Mouse (Mus musculus) CH12.LX (cell line): Measurements from ENCODE around the gene Slc22a20. TPM values are rescaled to one million over a fixed set of nuclear protein-coding genes. Genes with fewer than 3 reads are reported as not detected.

Source experiments
- DNase-seq: peaks from one replicate; pipeline ENCODE4 v3.0.0-alpha.2; 2013; ENCODE audit errors: extremely low read depth
- H3K27ac ChIP-seq: 2 replicates; pipeline ENCODE4 v1.5.1; 2012; ENCODE audit warnings: low read depth, mild to moderate bottlenecking, control low read depth, moderate library complexity; ENCODE audit not compliant: insufficient read depth
- H3K27me3 ChIP-seq: replicated peaks from 2 replicates; pipeline ENCODE3; 2012; ENCODE audit warnings: inconsistent platforms
- H3K36me3 ChIP-seq, 2 experiments: replicated peaks in 1 of 2; 2 replicates each; pipeline versions ENCODE3 to v1.6.1; 2012; ENCODE audit warnings: inconsistent platforms in 1 of 2, low read length in 1 of 2, mild to moderate bottlenecking in 1 of 2, mixed read lengths in 1 of 2, moderate library complexity in 1 of 2; ENCODE audit not compliant: control insufficient read depth in 1 of 2, insufficient read depth in 1 of 2
- H3K4me1 ChIP-seq, 2 experiments: 2 replicates each; pipeline ENCODE4 v1.6.1; 2012; ENCODE audit warnings: inconsistent platforms in 1 of 2, moderate library complexity in 1 of 2; ENCODE audit not compliant: insufficient read depth in 2 of 2, control insufficient read depth in 1 of 2
- H3K4me2 ChIP-seq: 2 replicates; pipeline ENCODE4 v1.6.1; 2012; ENCODE audit warnings: low read depth, mild to moderate bottlenecking, control low read depth; ENCODE audit not compliant: poor library complexity, insufficient read depth, severe bottlenecking
- H3K4me3 ChIP-seq, 3 experiments: fragments of 150-350 bp in 1 of 3; sonication (generic) in 1 of 3; replicated peaks in 1 of 3; 2 replicates each; pipeline versions ENCODE3 to v1.5.1; 2011 to 2012; ENCODE audit warnings: low read depth in 2 of 3, low read length in 2 of 3, mild to moderate bottlenecking in 2 of 3, moderate library complexity in 2 of 3, control low read depth in 1 of 3, improper control_type of control experiment in 1 of 3, inconsistent platforms in 1 of 3, mixed read lengths in 1 of 3; ENCODE audit not compliant: poor library complexity in 1 of 3
- H3K79me2 ChIP-seq: replicated peaks from 2 replicates; pipeline ENCODE4 v1.6.1; 2012; ENCODE audit warnings: mild to moderate bottlenecking, moderate library complexity; ENCODE audit not compliant: control insufficient read depth, poor library complexity, insufficient read depth, severe bottlenecking; ENCODE audit errors: extremely low read depth
- H3K9ac ChIP-seq: 2 replicates; pipeline ENCODE4 v1.6.1; 2012; ENCODE audit warnings: low read depth, mild to moderate bottlenecking, control low read depth, moderate library complexity; ENCODE audit not compliant: insufficient read depth
- H3K9me3 ChIP-seq: replicated peaks from 2 replicates; pipeline ENCODE3; 2012; ENCODE audit warnings: low read length, inconsistent platforms, mixed read lengths
- BHLHE40 ChIP-seq: IDR thresholded peaks from 2 replicates; pipeline ENCODE4 v1.6.1; 2011; ENCODE audit warnings: mild to moderate bottlenecking, low read depth, low read length, improper control_type of control experiment
- CHD1 ChIP-seq: IDR thresholded peaks from 2 replicates; pipeline ENCODE4 v1.6.1; 2012; ENCODE audit warnings: low read depth, low read length, improper control_type of control experiment, inconsistent platforms
- CHD2 ChIP-seq: IDR thresholded peaks from 2 replicates; pipeline ENCODE4 v1.6.1; 2011; ENCODE audit warnings: low read length, improper control_type of control experiment
- CTCF ChIP-seq, 2 experiments: IDR thresholded peaks in 1 of 2; conservative IDR thresholded peaks in 1 of 2; 2 replicates each; pipeline ENCODE4 v1.5.1; 2011 to 2012; ENCODE audit warnings: low read depth in 2 of 2, low read length in 2 of 2, improper control_type of control experiment in 1 of 2, inconsistent platforms in 1 of 2, mild to moderate bottlenecking in 1 of 2, moderate library complexity in 1 of 2
- E2F4 ChIP-seq: IDR thresholded peaks from 2 replicates; pipeline ENCODE4 v1.6.1; 2011; ENCODE audit warnings: low read depth, low read length, improper control_type of control experiment; ENCODE audit not compliant: insufficient replicate concordance
- EP300 ChIP-seq: IDR thresholded peaks from 2 replicates; pipeline ENCODE4 v1.6.1; 2011; ENCODE audit warnings: low read length, improper control_type of control experiment
- GABPA ChIP-seq: IDR thresholded peaks from 2 replicates; pipeline ENCODE4 v1.6.1; 2012; ENCODE audit warnings: low read depth, low read length, improper control_type of control experiment, inconsistent platforms; ENCODE audit not compliant: insufficient replicate concordance
- IRF4 ChIP-seq: IDR thresholded peaks from 2 replicates; pipeline ENCODE4 v1.6.1; 2014; ENCODE audit warnings: low read depth, mild to moderate bottlenecking, inconsistent platforms, low read length, improper control_type of control experiment
- JUN ChIP-seq: IDR thresholded peaks from 2 replicates; pipeline ENCODE4 v1.6.1; 2011; ENCODE audit warnings: low read depth, mild to moderate bottlenecking, low read length, improper control_type of control experiment, moderate library complexity; ENCODE audit not compliant: insufficient read depth
- JUND ChIP-seq: conservative IDR thresholded peaks from 2 replicates; pipeline ENCODE4 v1.6.1; 2011; ENCODE audit warnings: low read depth, low read length, improper control_type of control experiment
- MAX ChIP-seq: IDR thresholded peaks from 2 replicates; pipeline ENCODE4 v1.6.1; 2011; ENCODE audit warnings: low read length, improper control_type of control experiment
- MXI1 ChIP-seq: IDR thresholded peaks from 2 replicates; pipeline ENCODE4 v1.6.1; 2011; ENCODE audit warnings: mild to moderate bottlenecking, low read depth, low read length, improper control_type of control experiment
- MYC ChIP-seq: IDR thresholded peaks from 2 replicates; pipeline ENCODE4 v1.6.1; 2011; ENCODE audit warnings: low read depth, mild to moderate bottlenecking, improper control_type of control experiment, low read length
- NRF1 ChIP-seq: IDR thresholded peaks from 2 replicates; pipeline ENCODE4 v1.6.1; 2014; ENCODE audit warnings: low read depth, mild to moderate bottlenecking, inconsistent platforms, low read length, improper control_type of control experiment, moderate library complexity
- PAX5 ChIP-seq: IDR thresholded peaks from 2 replicates; pipeline ENCODE4 v1.6.1; 2012; ENCODE audit warnings: low read length, inconsistent platforms, mixed read lengths
- POLR2AphosphoS2 ChIP-seq: IDR thresholded peaks from 2 replicates; pipeline ENCODE4 v1.6.1; 2011; ENCODE audit warnings: low read depth, low read length, improper control_type of control experiment
- SIN3A ChIP-seq: IDR thresholded peaks from 2 replicates; pipeline ENCODE4 v1.6.1; 2012; ENCODE audit warnings: low read length, improper control_type of control experiment, inconsistent platforms
- SMC3 ChIP-seq: IDR thresholded peaks from 2 replicates; pipeline ENCODE4 v1.6.1; 2011; ENCODE audit warnings: low read depth, low read length, improper control_type of control experiment
- TBP ChIP-seq: conservative IDR thresholded peaks from 2 replicates; pipeline ENCODE4 v1.6.1; 2011; ENCODE audit warnings: low read depth, low read length, improper control_type of control experiment
- TCF12 ChIP-seq: IDR thresholded peaks from 2 replicates; pipeline ENCODE4 v1.6.1; 2014; ENCODE audit warnings: low read depth, mild to moderate bottlenecking, inconsistent platforms, low read length, improper control_type of control experiment
- USF2 ChIP-seq: conservative IDR thresholded peaks from 2 replicates; pipeline ENCODE4 v1.6.1; 2011; ENCODE audit warnings: low read depth, low read length, improper control_type of control experiment
- ZMIZ1 ChIP-seq: IDR thresholded peaks from 2 replicates; pipeline ENCODE4 v1.6.1; 2012; ENCODE audit warnings: low read depth, mild to moderate bottlenecking, inconsistent platforms, low read length, improper control_type of control experiment
- dilution Hi-C: fragments of 300-500 bp; cut with MboI; formaldehyde crosslinking; loops from 2 replicates; pipeline ENCODE4 v1.14.3; 2020; ENCODE audit warnings: low sequenced_read_pairs; ENCODE audit not compliant: extremely low pct_unique_long_range_greater_than_20kb, extremely low pct_ligation_motif_present
- in situ Hi-C: fragments of 300-500 bp; cut with MboI; formaldehyde crosslinking; loops from 3 replicates; pipeline ENCODE4 v1.14.3; 2019; ENCODE audit warnings: low sequenced_read_pairs, low pct_ligation_motif_present, low pct_unique_long_range_greater_than_20kb, mixed read lengths
- polyA plus RNA-seq: library from polyadenylated mRNA; unstranded; fragments of >175 nt; gene quantifications from 2 replicates; pipeline ENCODE4 v1.2.1, GENCODE M21; 2012; ENCODE audit warnings: low read depth; ENCODE audit not compliant: insufficient read length
- total RNA-seq, 2 experiments: library from RNA; depleted of rRNA; stranded (reverse); fragments of 300-350 nt in 1 of 2; fragments of >200 nt in 1 of 2; gene quantifications; 2 replicates each; pipeline ENCODE4 v1.2.3; 2012 to 2014

Slc22a20 gene
- total and polyA plus RNA-seq, 3 experiments = not detected

DNA sequence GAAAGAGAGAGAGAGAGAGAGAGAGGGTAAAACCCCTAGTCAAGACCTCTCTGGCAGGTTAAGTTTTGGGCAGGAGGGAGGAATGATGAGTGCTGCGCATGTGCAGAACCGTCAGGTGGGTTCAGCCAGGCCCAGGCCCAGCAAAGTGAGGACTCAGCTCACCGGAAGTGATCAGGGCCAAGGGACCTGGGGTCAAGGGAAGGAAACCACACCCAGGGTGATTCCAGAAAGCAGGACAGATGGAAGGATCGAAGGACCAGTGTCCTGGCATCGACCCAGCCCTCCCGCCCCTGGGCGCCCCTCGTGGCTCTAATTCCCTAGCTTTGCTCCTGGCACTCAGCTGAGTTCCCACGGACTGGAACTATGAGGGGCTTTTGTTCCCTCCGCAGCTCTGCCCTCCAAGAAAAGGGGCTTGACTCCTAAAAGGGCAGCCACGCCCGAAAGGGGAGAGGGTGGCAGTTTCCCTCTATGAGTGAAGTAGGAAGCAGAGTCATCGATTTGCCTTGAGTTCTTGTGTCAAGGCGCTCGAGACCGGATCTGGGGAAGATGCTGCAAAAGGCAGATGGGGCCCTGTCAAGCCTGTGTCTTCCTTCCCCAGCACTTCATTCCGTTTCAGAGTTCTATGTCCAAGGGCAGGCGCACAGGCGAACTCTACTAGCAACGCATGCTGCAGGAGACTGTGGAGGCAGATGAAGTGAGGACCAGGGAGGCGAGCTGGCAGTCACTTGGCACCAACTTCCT is 48.7 kb downstream of the Slc22a20 start:
- no peak overlapping the region for H3K9ac ChIP-seq
- no peak overlapping the region for H3K27ac ChIP-seq
- H3K36me3 ChIP-seq = peaks cover 31 to 49% of the 10 kb centered on the region in 2 experiments
- TF ChIP-seq BHLHE40 (no peak), USF2 (no peak), MYC (no peak), ZMIZ1 (no peak), CHD2 (no peak), CTCF (conservative IDR thresholded peaks at IDR 0.05 in 1 of 2, IDR thresholded peaks at IDR 0.05 in 1 of 2; ENCODE audit: low read depth in 2 of 2, low read length in 2 of 2) (no peak), PAX5 (no peak), GABPA (no peak), IRF4 (no peak), MXI1 (no peak), MAX (no peak), TCF12 (no peak), E2F4 (no peak)
- TF ChIP-seq, all 38 proteins: peak for 0
- no peaks in the 10 kb centered on the region for H3K9me3 ChIP-seq
- H3K4me3 ChIP-seq = no peak overlapping the region
- no peaks in the 10 kb centered on the region for H3K79me2 ChIP-seq
- no peaks in the 10 kb centered on the region for H3K27me3 ChIP-seq
- no peaks in the 10 kb centered on the region for H3K4me1 ChIP-seq
- in situ Hi-C loops = no loop called here
- no peak for DNase-seq
- dilution Hi-C loops = no loop called here
- no peak overlapping the region for H3K4me2 ChIP-seq

DNA sequence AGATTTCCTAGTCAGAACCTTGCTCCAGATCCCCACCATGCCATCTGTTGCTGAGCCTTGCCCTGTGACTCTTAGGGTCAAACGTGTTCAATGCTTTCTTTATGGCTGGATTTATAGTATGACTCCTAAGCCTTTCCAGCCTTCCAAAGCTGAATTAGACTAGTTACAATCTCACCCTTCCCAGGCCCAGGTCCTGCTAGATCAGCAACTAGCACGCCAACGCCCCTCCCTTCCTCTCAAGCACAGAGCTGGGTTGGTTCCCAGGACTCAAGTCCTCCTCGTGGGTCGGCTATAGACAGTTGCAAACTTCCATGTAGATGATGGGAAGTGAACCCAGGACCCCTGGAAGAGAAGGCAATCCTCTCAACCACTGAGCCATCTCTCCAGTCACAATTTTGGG is 50.3 kb downstream of the Slc22a20 start:
- Histone ChIP-seq H3K4me2 (no peak overlapping the region), H3K9me3 (no peaks in the 10 kb centered on the region), H3K36me3 (peaks cover 17 to 35% of the 10 kb centered on the region in 2 experiments), H3K9ac (no peak overlapping the region), H3K79me2 (no peaks in the 10 kb centered on the region), H3K27ac (no peak overlapping the region), H3K4me1 (peaks cover 3 to 12% of the 10 kb centered on the region in 2 experiments), H3K27me3 (no peaks in the 10 kb centered on the region), H3K4me3 (no peak overlapping the region)
- DNase-seq = no peak
- dilution Hi-C loops = no loop called here
- in situ Hi-C loops = no loop called here
- TF ChIP-seq MYC = no peak
- no peak for TF ChIP-seq JUND
- no peak for TF ChIP-seq CHD1
- TF ChIP-seq EP300 = no peak
- no peak for TF ChIP-seq JUN
- TF ChIP-seq SMC3 = no peak
- no peak for TF ChIP-seq SIN3A
- TF ChIP-seq NRF1 = no peak
- no peak for TF ChIP-seq TBP
- no peak for TF ChIP-seq POLR2AphosphoS2
